Mouse (Mus musculus) liver, postnatal 0 days (tissue): ENCODE results near the gene Olfr1369-ps1. TPM values are rescaled to one million over a fixed set of nuclear protein-coding genes. Genes with fewer than 3 reads are reported as not detected.

Experiments used
- ATAC-seq: fragments of 200-750 bp; cut with Nextera tagmentation; 2 replicates; pipeline ENCODE4 v1.8.0; 2017; ENCODE audit warnings: mild to moderate bottlenecking, moderate library complexity
- DNase-seq: peaks from one replicate; pipeline ENCODE4 v3.0.0-alpha.2; 2016
- H3K27ac ChIP-seq: fragments of 300-500 bp; sonication (generic); 2 replicates; pipeline ENCODE4 v1.5.1; 2014; ENCODE audit warnings: antibody characterized with exemption, moderate library complexity, mild to moderate bottlenecking, low read depth
- H3K27me3 ChIP-seq: fragments of 300-500 bp; sonication (generic); 2 replicates; pipeline ENCODE4 v1.6.1; 2014; ENCODE audit warnings: low read length, control low read depth, mixed read lengths; ENCODE audit not compliant: insufficient read depth
- H3K36me3 ChIP-seq: fragments of 300-500 bp; sonication (generic); replicated peaks from 2 replicates; pipeline ENCODE4 v1.6.1; 2014; ENCODE audit warnings: mild to moderate bottlenecking, control low read depth, low read length, moderate library complexity, mixed read lengths; ENCODE audit not compliant: insufficient read depth
- H3K4me1 ChIP-seq: fragments of 300-500 bp; sonication (generic); 2 replicates; pipeline ENCODE4 v1.6.1; 2014; ENCODE audit warnings: antibody characterized with exemption, mild to moderate bottlenecking, control low read depth; ENCODE audit not compliant: insufficient read depth
- H3K4me2 ChIP-seq: fragments of 300-500 bp; sonication (generic); 2 replicates; pipeline ENCODE4 v1.6.1; 2014; ENCODE audit warnings: low read depth, mild to moderate bottlenecking, low read length, moderate library complexity, mixed read lengths
- H3K4me3 ChIP-seq: fragments of 300-500 bp; sonication (generic); 2 replicates; pipeline ENCODE4 v1.5.1; 2014; ENCODE audit warnings: low read depth, low read length
- H3K9ac ChIP-seq: fragments of 300-500 bp; sonication (generic); replicated peaks from 2 replicates; pipeline ENCODE4 v1.6.1; 2014; ENCODE audit warnings: mild to moderate bottlenecking, moderate library complexity
- H3K9me3 ChIP-seq: fragments of 300-500 bp; sonication (generic); 2 replicates; pipeline ENCODE4 v1.6.1; 2016; ENCODE audit warnings: mild to moderate bottlenecking, control low read depth, low read length, mixed read lengths
- CTCF ChIP-seq: sonication (generic); IDR thresholded peaks from 2 replicates; pipeline ENCODE4 v1.5.1; 2016; ENCODE audit warnings: antibody characterized with exemption, low read depth
- EP300 ChIP-seq: IDR thresholded peaks from 2 replicates; pipeline ENCODE4 v1.6.1; 2016; ENCODE audit warnings: antibody characterized with exemption, low read depth, mild to moderate bottlenecking
- WGBS: fragments of 180-500 bp; shearing (Covaris S2); extraction: QIAGEN DNeasy Blood & Tissue Kit; methylation state at CpG from one replicate; pipeline ENCODE4 v1.1.7; 2014; ENCODE audit not compliant: insufficient replicate concordance; 5-methylcytosine and 5-hydroxymethylcytosine counted together
- polyA plus RNA-seq: library from polyadenylated mRNA; unstranded; fragments of >200 nt; fragmentation: Nextera tagmentation; extraction: Ambion mirVana; gene quantifications from 2 replicates; pipeline ENCODE4 v1.2.1, GENCODE M21; 2015

Gene Olfr1369-ps1
- polyA plus RNA-seq, 1 experiment from 2014 or later, result not detected

DNA sequence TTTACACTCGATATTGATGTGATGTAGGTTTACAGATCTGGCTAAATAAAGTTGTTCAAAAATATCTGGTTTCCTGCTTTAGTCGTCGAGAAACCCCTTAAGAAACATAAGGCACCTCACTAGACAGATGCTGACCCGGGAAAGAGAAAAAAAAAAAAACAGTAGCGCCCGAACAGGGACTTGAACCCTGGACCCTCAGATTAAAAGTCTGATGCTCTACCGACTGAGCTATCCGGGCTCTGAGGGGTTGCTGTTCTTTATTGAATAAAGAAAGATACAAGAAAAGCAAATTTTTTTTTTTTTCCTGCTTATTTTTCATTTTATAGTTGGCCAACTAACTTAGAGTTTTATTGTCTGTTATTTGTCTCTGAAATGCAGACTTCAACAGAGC lies 56.6 kb downstream of the Olfr1369-ps1 start:
- peak; percentile 18; the same call in 1 of the 2 replicates for ATAC-seq
- H3K27ac ChIP-seq, result peak overlapping the region; percentile 52

DNA sequence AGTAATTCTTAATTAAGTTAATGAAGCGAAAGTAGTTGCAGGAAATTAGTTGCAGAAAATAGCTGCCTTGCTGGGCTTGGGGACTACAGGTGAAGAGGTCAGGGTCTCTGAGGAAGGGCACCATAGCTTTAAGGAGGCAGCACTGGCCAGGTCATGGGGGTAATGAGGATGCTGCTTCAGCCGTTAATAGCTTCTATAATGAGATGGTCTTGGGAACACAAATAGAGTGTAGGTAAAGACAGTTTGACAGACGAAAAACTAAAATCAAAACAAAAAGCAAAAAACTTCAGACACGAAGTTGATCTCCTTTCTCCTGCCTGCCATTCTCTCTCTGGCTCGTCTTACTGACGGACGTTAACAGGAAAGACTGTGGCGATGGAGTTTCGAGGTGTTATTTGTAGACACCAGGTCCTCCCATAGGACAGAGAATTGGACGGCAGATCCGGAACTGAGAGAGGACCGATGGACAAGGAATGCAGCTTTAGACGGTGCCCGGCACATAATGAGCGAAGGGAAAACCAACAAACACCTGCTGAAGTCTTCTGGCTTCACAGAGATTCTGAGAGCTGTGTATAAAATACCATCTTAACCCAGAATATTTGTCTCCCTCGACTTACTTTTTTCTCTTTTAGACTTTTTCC lies 57.2 kb downstream of the Olfr1369-ps1 start:
- Histone ChIP-seq H3K9ac (peak overlapping the region; percentile 73), H3K4me3 (peak overlapping the region; percentile 68), H3K4me2 (peak overlapping the region; percentile 84), H3K27me3 (no peaks in the 10 kb centered on the region), H3K4me1 (peaks cover 7% of the 10 kb centered on the region), H3K36me3 (no peaks in the 10 kb centered on the region), H3K9me3 (no peaks in the 10 kb centered on the region), H3K27ac (peak overlapping the region; percentile 52)
- TF ChIP-seq CTCF (no peak), EP300 (no peak)
- no peak for ATAC-seq
- DNase-seq, result peak; percentile 51
- WGBS, result 1% methylated on average over 16 of the region's 16 CpGs

More for the DNA sequence above, 56.6 kb downstream of the Olfr1369-ps1 start:
- no peaks in the 10 kb centered on the region for H3K36me3 ChIP-seq
- DNase-seq, result peak; percentile 34
- TF ChIP-seq CTCF, result no peak
- 0 out of 2 replicates have a peak, but pooled peaks have one; percentile 36 for TF ChIP-seq EP300
- 1% methylated on average over 8 of the region's 8 CpGs for WGBS
- no peaks in the 10 kb centered on the region for H3K9me3 ChIP-seq
- H3K4me2 ChIP-seq, result peak overlapping the region; percentile 84
- H3K4me3 ChIP-seq, result peak overlapping the region; percentile 68
- H3K4me1 ChIP-seq, result peaks cover 7% of the 10 kb centered on the region
- H3K9ac ChIP-seq, result peak overlapping the region; percentile 73
- no peaks in the 10 kb centered on the region for H3K27me3 ChIP-seq

Other genes with a start within 250 kb of the Olfr1369-ps1 start
- not detected in 2 replicates for gene Olfr1370, start 36.5 kb upstream of the Olfr1369-ps1 start, polyA plus RNA-seq
- not detected in 2 replicates for gene Olfr263, start 18.2 kb downstream of the Olfr1369-ps1 start, polyA plus RNA-seq
- not detected in 2 replicates for gene Olfr1368, start 34.4 kb downstream of the Olfr1369-ps1 start, polyA plus RNA-seq
- 36.5 and 36.7 TPM in 2 replicates for gene Trim27, start 68.0 kb downstream of the Olfr1369-ps1 start, polyA plus RNA-seq
- gene Gpx5, start 181.2 kb downstream of the Olfr1369-ps1 start, polyA plus RNA-seq, result not detected in 2 replicates
- 0.08 and 0.18 TPM in 2 replicates for gene Gpx6, start 200.6 kb downstream of the Olfr1369-ps1 start, polyA plus RNA-seq
- not detected in 2 replicates for gene Olfr1367, start 235.4 kb downstream of the Olfr1369-ps1 start, polyA plus RNA-seq